Mouse (Mus musculus) neural tube, embryonic 12.5 days (tissue): ENCODE measurements around the gene Depp1. TPM values are rescaled to one million over a fixed set of nuclear protein-coding genes. Genes with fewer than 3 reads are reported as not detected.
"Not testable (repeated sequence)": the region's sequence is repeated elsewhere in the genome, so short reads cannot be mapped to it uniquely, and the experiment has no call there.

Experiments used
- ATAC-seq: fragments of 200-750 bp; cut with Nextera tagmentation; 2 replicates; pipeline ENCODE4 v1.8.0; 2017; ENCODE audit warnings: low read depth, mild to moderate bottlenecking, moderate TSS enrichment, moderate library complexity; ENCODE audit not compliant: low FRiP score
- H3K27ac ChIP-seq: fragments of 300-500 bp; sonication (generic); 2 replicates; pipeline ENCODE4 v1.5.1; 2016
- H3K27me3 ChIP-seq: fragments of 300-500 bp; sonication (generic); replicated peaks from 2 replicates; pipeline ENCODE4 v1.6.1; 2016; ENCODE audit warnings: mild to moderate bottlenecking
- H3K36me3 ChIP-seq: fragments of 300-500 bp; sonication (generic); 2 replicates; pipeline ENCODE4 v1.6.1; 2016; ENCODE audit warnings: mild to moderate bottlenecking
- H3K4me1 ChIP-seq: fragments of 300-500 bp; sonication (generic); 2 replicates; pipeline ENCODE4 v1.6.1; 2016
- H3K4me2 ChIP-seq: fragments of 300-500 bp; sonication (generic); replicated peaks from 2 replicates; pipeline ENCODE4 v1.6.1; 2016; ENCODE audit warnings: mild to moderate bottlenecking
- H3K4me3 ChIP-seq: fragments of 300-500 bp; sonication (generic); 2 replicates; pipeline ENCODE4 v1.5.1; 2016
- H3K9ac ChIP-seq: fragments of 300-500 bp; sonication (generic); 2 replicates; pipeline ENCODE4 v1.6.1; 2016; ENCODE audit warnings: mild to moderate bottlenecking
- H3K9me3 ChIP-seq: fragments of 300-500 bp; sonication (generic); 2 replicates; pipeline ENCODE4 v1.6.1; 2016; ENCODE audit warnings: mild to moderate bottlenecking
- WGBS: fragments of 180-500 bp; shearing (Covaris S2); methylation state at CpG from one replicate; pipeline ENCODE4 v1.1.7; 2016; 5-methylcytosine and 5-hydroxymethylcytosine counted together
- polyA plus RNA-seq: library from polyadenylated mRNA; unstranded; fragments of >200 nt; fragmentation: Nextera tagmentation; extraction: Ambion mirVana; gene quantifications from 2 replicates; pipeline ENCODE4 v1.2.1, GENCODE M21; 2016

Depp1 gene
- polyA plus RNA-seq, result 12.3 and 14.6 TPM in 2 replicates

DNA sequence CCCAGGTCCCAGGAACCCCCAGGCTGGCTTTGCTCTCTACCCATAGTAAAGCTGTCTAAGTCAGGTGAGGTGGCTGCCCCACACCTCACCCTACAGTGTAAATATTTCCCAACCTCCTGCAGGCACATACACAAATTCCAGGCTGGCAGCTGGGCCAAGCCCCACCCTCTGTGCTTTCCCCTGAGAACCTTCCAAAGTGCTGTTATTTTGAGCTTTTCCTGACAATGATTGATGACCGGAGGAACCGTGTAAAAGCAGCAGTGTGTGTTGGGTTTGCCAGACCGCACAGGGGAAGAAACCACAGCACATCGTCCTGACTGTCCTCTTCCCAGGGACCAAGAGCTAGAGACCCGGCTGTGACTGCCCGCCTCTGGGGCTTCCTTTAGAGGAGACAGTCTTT is at the start of gene Depp1:
Gene Depp1, plus strand, starts transcription at position 204 of the 400 bp plus-strand sequence.
- Histone ChIP-seq H3K4me2 (no peak within 1 kb of the TSS), H3K27me3 (0 out of 2 replicates have a peak, but pooled peaks cover 3% of the 10 kb centered on the region), H3K4me3 (no peak within 1 kb of the TSS), H3K4me1 (no peaks in the 10 kb centered on the region; the same call in 1 of the 2 replicates), H3K9ac (no peak within 1 kb of the TSS), H3K27ac (no peak within 1 kb of the TSS), H3K36me3 (peaks cover 11% of the 10 kb centered on the region), H3K9me3 (no peaks in the 10 kb centered on the region)
- 37% methylated on average over 6 of the region's 6 CpGs for WGBS
- ATAC-seq, result no peak

DNA sequence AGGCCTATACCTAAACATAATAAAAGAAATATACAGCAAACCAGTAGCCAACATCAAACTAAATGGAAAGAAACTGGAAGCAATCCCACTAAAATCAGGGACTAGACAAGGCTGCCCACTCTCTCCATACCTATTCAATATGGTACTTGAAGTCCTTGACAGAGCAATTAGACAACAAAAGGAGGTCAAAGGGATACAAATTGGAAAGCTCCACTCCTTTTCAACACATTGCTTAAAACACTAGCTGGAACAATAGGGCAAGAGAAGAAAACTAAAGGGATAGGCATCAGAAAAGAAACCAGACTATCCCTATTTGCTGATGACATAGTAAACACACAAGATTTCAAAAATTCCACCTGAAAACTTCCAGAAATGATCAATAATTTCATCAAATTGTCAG is 49.4 kb upstream of the Depp1 start:
- H3K9ac ChIP-seq, ATAC-seq, H3K9me3 ChIP-seq, H3K4me1 ChIP-seq, H3K36me3 ChIP-seq, H3K4me3 ChIP-seq, H3K27ac ChIP-seq, H3K4me2 ChIP-seq, H3K27me3 ChIP-seq: not testable (repeated sequence)

DNA sequence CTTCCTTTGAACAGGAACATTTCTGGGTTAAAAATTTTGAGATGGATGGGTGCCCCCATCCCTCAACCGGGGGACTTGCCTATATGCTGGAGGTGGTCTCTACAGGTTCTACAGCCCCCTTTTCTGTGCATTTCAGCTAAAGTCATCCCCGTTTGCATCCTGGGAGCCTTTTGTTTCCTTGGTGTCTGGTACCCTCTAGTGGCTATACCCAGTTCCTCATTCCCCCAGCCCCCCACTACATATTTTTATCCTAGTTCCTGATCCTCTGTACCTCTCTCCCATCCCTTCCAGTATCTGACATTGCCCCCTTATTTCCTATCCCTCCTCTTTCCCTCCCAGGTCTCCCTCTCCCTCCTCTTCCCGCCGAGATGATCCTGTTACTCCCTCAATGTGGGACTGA is 43.2 kb upstream of the Depp1 start:
- H3K9ac ChIP-seq, result no peak overlapping the region
- H3K36me3 ChIP-seq, result no peaks in the 10 kb centered on the region
- H3K4me1 ChIP-seq, result no peaks in the 10 kb centered on the region
- ATAC-seq, result no peak
- H3K27ac ChIP-seq, result no peak overlapping the region
- WGBS, result 50% methylated on average over 4 of the region's 4 CpGs
- no peaks in the 10 kb centered on the region for H3K27me3 ChIP-seq
- H3K4me3 ChIP-seq, result no peak overlapping the region
- no peaks in the 10 kb centered on the region for H3K9me3 ChIP-seq
- no peak overlapping the region for H3K4me2 ChIP-seq

DNA sequence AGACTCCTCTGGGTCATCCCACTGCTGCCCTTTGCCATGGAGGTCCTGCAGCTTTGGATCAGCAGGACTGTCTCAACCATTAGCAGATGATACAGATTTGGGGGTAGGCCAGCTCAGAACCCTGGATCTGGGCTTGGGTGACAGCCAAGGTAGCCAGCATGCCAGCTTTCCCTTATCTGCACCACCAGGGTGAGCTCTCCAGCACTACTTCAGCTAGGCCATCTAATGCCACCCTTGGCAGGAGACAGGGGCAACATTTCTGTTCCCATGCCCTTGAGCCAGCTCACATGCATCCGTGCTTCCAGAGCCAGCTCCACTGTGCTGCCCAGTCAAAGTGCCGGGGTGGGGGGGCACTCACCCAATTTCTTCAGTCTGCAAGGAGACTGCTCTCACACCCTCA is 34.7 kb upstream of the Depp1 start:
- Histone ChIP-seq H3K9ac (no peak overlapping the region), H3K27ac (no peak overlapping the region), H3K9me3 (no peaks in the 10 kb centered on the region), H3K27me3 (no peaks in the 10 kb centered on the region), H3K4me1 (no peaks in the 10 kb centered on the region), H3K4me2 (no peak overlapping the region), H3K36me3 (no peaks in the 10 kb centered on the region), H3K4me3 (no peak overlapping the region)
- ATAC-seq, result no peak
- 93% methylated on average over 2 of the region's 2 CpGs for WGBS

DNA sequence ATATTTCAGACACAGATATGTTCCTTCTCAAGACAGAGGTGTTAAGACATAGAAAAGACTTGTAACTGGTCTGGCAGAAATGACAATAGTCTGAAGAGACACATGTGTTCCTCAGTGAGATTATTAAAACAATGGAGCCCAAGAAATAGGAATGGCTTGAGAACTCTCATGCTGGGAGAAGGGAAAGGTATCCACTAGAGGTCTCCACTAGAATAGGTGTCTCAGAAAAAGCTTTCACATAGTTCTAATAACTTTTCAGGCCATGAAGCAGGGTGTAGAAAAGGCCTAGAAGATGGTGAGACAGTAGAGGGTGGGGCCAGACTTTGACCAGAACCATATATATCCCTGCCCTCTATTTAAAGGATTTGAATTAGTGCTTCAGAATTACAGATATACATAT is 32.3 kb upstream of the Depp1 start:
- no peak overlapping the region for H3K27ac ChIP-seq
- H3K4me3 ChIP-seq, result no peak overlapping the region
- no peaks in the 10 kb centered on the region for H3K36me3 ChIP-seq
- no peak overlapping the region for H3K4me2 ChIP-seq
- H3K9ac ChIP-seq, result no peak overlapping the region
- H3K9me3 ChIP-seq, result no peaks in the 10 kb centered on the region
- no peaks in the 10 kb centered on the region for H3K27me3 ChIP-seq
- no peak for ATAC-seq
- H3K4me1 ChIP-seq, result no peaks in the 10 kb centered on the region

DNA sequence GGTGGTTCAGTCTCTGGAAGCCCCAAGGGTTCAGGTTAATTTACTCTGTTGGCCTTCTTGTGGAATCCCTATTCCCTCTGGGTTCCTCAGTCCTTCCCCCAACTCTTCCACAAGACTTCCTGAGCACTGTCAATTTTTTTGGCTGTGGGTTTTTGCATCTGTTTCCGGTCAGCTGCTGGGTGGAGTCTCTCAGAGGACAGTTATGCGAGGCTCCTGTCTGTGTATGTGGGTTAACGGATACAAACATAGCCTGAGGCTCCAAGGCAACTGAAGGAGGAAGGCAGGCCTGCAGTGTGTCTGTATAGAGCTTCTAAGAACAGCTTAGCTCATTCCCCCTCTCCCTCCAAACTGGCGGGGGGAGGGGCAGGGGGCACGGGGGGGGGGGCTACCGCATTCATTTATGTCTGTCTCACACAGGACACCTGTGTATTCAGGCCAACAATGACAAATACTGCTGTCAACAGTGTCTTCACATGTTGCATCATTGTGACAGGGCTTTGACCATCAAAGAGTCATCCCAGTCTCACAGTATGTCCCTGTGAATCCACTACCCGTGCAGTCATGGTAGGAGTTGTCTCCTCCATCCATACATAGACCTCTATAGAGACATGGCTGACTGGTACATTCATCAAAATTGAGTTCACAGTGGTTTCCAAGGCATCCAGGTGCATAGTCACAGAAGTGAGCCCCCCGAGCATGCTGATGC is 28.9 kb upstream of the Depp1 start:
- Histone ChIP-seq H3K9ac (no peak overlapping the region), H3K4me1 (0 out of 2 replicates have a peak, but pooled peaks cover 4% of the 10 kb centered on the region), H3K9me3 (no peaks in the 10 kb centered on the region), H3K27me3 (no peaks in the 10 kb centered on the region), H3K4me2 (no peak overlapping the region), H3K36me3 (peaks cover 14% of the 10 kb centered on the region), H3K4me3 (no peak overlapping the region), H3K27ac (no peak overlapping the region)
- 75% methylated on average over 8 of the region's 8 CpGs for WGBS
- no peak for ATAC-seq

DNA sequence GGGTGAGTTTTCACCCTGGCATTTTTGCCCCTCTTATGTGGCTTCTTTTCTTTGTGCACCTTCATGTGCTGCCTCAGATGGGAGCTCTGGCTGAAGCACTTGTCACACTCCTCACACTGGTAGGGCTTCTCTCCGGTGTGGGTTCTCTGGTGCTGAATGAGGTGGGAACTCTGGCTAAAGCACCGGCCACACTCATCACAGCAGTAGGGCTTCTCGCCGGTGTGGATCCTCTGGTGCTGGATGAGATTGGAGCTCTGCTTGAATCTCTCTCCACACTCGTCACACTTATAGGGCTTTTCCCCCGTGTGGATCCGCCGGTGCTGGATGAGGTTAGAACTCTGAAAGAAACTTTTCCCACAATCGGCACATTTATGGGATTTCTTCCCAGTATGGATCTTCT is 24.0 kb upstream of the Depp1 start:
- H3K36me3 ChIP-seq, result peaks cover 20% of the 10 kb centered on the region
- H3K27me3 ChIP-seq, H3K27ac ChIP-seq, ATAC-seq, H3K4me1 ChIP-seq, H3K9me3 ChIP-seq, H3K4me3 ChIP-seq, H3K4me2 ChIP-seq, H3K9ac ChIP-seq: not testable (repeated sequence)
- 98% methylated on average over 9 of the region's 9 CpGs for WGBS

DNA sequence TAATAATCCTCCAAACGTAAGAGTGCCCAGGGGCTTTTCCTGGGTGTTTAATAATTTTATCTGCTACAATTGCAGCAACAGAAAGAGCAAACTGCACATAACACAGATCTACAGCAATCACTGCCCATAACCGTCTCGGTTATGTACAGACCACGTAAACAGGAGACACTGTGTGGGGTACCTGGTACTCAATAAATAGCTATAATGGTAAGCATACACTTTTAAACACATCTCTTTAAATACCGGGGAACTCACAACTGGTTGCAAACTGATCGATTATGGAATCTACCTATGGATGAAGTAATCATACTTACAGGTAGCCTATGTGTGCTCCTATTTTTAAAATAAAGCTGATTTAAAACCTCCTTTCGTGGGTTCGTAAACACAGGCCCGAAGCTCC is 22.3 kb upstream of the Depp1 start:
- ATAC-seq, result no peak
- Histone ChIP-seq H3K27ac (0 out of 2 replicates have a peak overlapping the region, but pooled peaks have one; percentile 81), H3K4me2 (peak overlapping the region; percentile 69), H3K9me3 (no peaks in the 10 kb centered on the region), H3K4me1 (peaks cover 6% of the 10 kb centered on the region; the same call in 1 of the 2 replicates), H3K36me3 (peaks cover 20% of the 10 kb centered on the region), H3K4me3 (peak overlapping the region; percentile 85), H3K27me3 (no peaks in the 10 kb centered on the region), H3K9ac (peak overlapping the region; percentile 97)
- 20% methylated on average over 9 of the region's 9 CpGs for WGBS

DNA sequence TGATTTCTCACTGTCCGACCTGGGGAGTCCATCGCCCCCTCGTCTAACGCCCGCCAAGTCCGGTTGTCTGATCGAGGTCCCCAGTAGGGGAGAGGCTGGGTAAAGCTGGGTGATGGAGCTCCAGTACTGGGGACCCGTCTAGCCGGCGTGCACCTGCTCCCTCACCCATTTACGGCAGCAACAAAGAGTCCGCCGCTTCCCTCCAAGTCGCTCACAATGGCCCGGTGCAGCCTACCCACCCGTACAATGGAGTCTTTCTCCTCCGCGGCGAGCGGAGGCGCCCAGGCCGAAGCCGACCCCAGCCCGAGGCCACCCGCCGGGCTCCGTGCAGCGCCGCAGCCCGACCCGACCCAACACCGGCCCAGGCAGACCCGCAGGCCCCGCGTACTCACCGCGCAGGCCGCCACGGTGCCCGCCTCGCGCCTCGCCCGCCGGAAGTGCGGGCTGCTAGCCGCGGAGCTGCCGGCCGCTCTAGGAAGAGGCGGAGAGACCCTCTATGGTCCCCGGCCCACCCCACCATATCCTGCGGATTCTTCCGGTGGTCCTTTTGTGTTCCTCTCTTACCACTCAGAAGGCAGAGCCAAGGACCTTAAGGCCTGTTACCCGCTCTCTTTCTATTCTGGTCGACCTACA is 21.8 kb upstream of the Depp1 start, which contains the start of gene Zfp422:
Gene Zfp422, minus strand, starts transcription at position 461 of the 633 bp plus-strand sequence.
- Histone ChIP-seq H3K27me3 (no peaks in the 10 kb centered on the region), H3K27ac (peak within 1 kb of the TSS; percentile 81), H3K9ac (peak within 1 kb of the TSS; percentile 97), H3K4me1 (peaks cover 6% of the 10 kb centered on the region; the same call in 1 of the 2 replicates), H3K9me3 (no peaks in the 10 kb centered on the region), H3K4me2 (peak within 1 kb of the TSS; percentile 69), H3K36me3 (peaks cover 20% of the 10 kb centered on the region), H3K4me3 (peak within 1 kb of the TSS; percentile 85)
- WGBS, result under 1% methylated on average over 56 of the region's 56 CpGs
- peak; percentile 95 for ATAC-seq

DNA sequence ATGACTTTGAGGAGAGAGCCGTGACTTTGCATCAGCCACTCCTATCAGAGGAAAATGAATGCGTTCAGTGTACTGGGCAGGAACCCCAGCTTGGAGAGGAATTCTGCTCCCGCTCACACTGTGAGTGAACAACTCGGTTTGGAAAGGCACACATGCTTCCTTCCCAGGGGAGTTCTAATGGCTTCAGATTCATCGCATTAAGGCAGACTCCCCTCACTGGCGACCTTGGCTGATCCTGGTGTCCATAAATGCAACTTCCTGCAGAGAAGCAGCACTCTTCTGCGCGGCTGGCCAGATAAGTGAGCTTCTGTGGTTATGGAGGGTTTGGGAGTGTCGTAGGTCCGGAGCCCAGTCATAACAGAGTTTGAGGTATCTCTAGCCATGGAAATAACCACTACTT is 20.6 kb upstream of the Depp1 start:
- H3K4me2 ChIP-seq, result no peak overlapping the region
- peaks cover 20% of the 10 kb centered on the region for H3K36me3 ChIP-seq
- H3K9ac ChIP-seq, result no peak overlapping the region
- no peak overlapping the region for H3K4me3 ChIP-seq
- H3K27me3 ChIP-seq, result no peaks in the 10 kb centered on the region
- H3K27ac ChIP-seq, result no peak overlapping the region
- peaks cover 6% of the 10 kb centered on the region; the same call in 1 of the 2 replicates for H3K4me1 ChIP-seq
- no peak for ATAC-seq
- WGBS, result 77% methylated on average over 10 of the region's 10 CpGs
- no peaks in the 10 kb centered on the region for H3K9me3 ChIP-seq

DNA sequence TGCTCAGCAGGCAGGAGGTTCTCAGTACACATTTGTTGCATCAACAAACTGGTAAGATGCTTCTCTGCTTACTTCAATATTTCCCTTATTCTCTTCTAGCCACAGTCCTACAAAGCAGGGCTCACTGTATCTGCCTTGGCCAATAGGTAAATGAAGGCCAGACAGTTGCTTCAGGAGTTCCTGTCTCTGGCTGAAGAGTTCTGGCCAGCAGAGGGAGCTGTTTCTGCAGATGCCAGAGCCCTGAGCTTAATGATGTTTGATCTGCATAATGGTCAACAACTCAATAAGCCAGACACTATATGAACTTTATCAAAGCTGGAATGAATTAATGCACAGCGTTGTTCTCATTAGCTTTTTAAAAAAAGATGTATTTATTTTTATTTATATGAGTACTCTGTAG is 18.3 kb upstream of the Depp1 start:
- Histone ChIP-seq H3K4me1 (peaks cover 3% of the 10 kb centered on the region; the same call in 1 of the 2 replicates), H3K36me3 (0 out of 2 replicates have a peak, but pooled peaks cover 8% of the 10 kb centered on the region), H3K27ac (no peak overlapping the region), H3K4me3 (no peak overlapping the region), H3K27me3 (no peaks in the 10 kb centered on the region), H3K9ac (no peak overlapping the region), H3K4me2 (no peak overlapping the region), H3K9me3 (no peaks in the 10 kb centered on the region)
- no peak for ATAC-seq
- 59% methylated on average over 1 of the region's 1 CpGs for WGBS

DNA sequence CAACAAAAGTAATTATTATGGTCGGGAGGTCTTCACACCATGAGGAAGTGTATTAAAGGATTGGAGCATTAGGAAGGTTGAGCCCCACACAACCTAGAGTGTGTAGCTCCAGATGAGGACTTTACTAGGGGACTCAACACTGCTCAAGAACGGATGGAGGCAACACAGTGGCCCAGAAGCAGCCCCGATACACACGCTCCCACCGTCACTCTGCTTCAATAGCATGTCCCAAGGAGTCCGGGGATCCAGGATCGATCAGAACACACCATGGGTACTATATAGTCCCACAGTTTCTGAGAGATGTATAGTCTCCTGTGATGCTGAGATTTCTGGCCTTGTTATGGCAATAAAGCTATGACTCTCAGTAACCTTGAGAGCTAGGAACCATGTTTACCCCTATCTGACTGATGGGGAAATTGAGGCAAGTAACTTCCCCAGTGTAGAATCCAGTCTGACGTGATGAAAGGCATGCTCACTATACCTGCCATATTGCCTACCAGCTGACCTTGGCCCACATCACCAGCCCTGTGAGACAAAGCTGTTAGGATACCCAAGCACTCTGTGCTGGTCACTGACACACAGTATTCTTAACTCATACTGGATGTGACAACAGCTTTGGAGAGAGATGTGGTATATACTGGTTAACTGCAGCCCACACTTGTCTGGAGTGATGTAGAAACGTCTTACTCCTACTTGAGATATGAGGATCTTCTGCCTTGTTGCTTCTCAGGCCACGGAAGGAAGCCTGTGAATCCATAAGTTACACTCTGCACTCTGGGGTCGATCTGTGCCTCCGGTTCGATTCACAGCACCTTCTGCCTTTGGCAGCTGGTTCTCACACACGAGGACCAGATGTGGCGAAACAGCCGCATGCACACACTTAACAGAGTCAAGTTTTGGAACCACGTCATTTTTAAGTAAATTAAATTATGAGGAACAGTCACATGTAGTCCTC is 16.4 kb upstream of the Depp1 start:
- Histone ChIP-seq H3K9ac (no peak overlapping the region), H3K4me3 (no peak overlapping the region), H3K9me3 (no peaks in the 10 kb centered on the region), H3K4me1 (no peaks in the 10 kb centered on the region), H3K27ac (no peak overlapping the region), H3K27me3 (no peaks in the 10 kb centered on the region), H3K36me3 (peaks cover 18% of the 10 kb centered on the region), H3K4me2 (no peak overlapping the region)
- 91% methylated on average over 17 of the region's 17 CpGs for WGBS
- ATAC-seq, result no peak
